Mouse (Mus musculus) forebrain, embryonic 13.5 days (tissue): ENCODE measurements around the gene Gabrd. TPM values are rescaled to one million over a fixed set of nuclear protein-coding genes. Genes with fewer than 3 reads are reported as not detected.

Source experiments
- ATAC-seq: fragments of 200-750 bp; cut with Nextera tagmentation; 2 replicates; pipeline ENCODE4 v1.8.0; 2017
- H3K27ac ChIP-seq: fragments of 300-500 bp; sonication (generic); 2 replicates; pipeline ENCODE4 v1.5.1; 2015; ENCODE audit warnings: inconsistent platforms, mild to moderate bottlenecking, moderate library complexity
- H3K27me3 ChIP-seq: fragments of 300-500 bp; sonication (generic); 2 replicates; pipeline ENCODE4 v1.6.1; 2015; ENCODE audit warnings: mild to moderate bottlenecking, inconsistent platforms
- H3K36me3 ChIP-seq: fragments of 300-500 bp; sonication (generic); 2 replicates; pipeline ENCODE4 v1.6.1; 2015; ENCODE audit warnings: mild to moderate bottlenecking, inconsistent platforms; ENCODE audit not compliant: poor library complexity, severe bottlenecking
- H3K4me1 ChIP-seq: fragments of 300-500 bp; sonication (generic); 2 replicates; pipeline ENCODE4 v1.6.1; 2015; ENCODE audit warnings: inconsistent platforms
- H3K4me2 ChIP-seq: fragments of 300-500 bp; sonication (generic); 2 replicates; pipeline ENCODE4 v1.6.1; 2015; ENCODE audit warnings: inconsistent platforms, mild to moderate bottlenecking, moderate library complexity
- H3K4me3 ChIP-seq: fragments of 300-500 bp; sonication (generic); 2 replicates; pipeline ENCODE4 v1.5.1; 2015; ENCODE audit warnings: mild to moderate bottlenecking, inconsistent platforms
- H3K9ac ChIP-seq: fragments of 300-500 bp; sonication (generic); 2 replicates; pipeline ENCODE4 v1.6.1; 2015; ENCODE audit warnings: mild to moderate bottlenecking, inconsistent platforms
- H3K9me3 ChIP-seq: fragments of 300-500 bp; sonication (generic); replicated peaks from 2 replicates; pipeline ENCODE4 v1.6.1; 2016; ENCODE audit warnings: inconsistent platforms
- WGBS: fragments of 180-500 bp; shearing (Covaris S2); methylation state at CpG from one replicate; pipeline ENCODE4 v1.1.7; 2015; 5-methylcytosine and 5-hydroxymethylcytosine counted together
- polyA plus RNA-seq: library from polyadenylated mRNA; unstranded; fragments of >200 nt; fragmentation: Nextera tagmentation; extraction: Ambion mirVana; gene quantifications from 2 replicates; pipeline ENCODE4 v1.2.1, GENCODE M21; 2015

The Gabrd gene
- polyA plus RNA-seq, 1 experiment from 2014 or later, result 0.31 TPM

- Histone ChIP-seq H3K27me3 (peaks cover 31% of the 10 kb centered on the region), H3K9me3 (no peaks in the 10 kb centered on the region), H3K4me3 (no peak overlapping the region), H3K27ac (no peak overlapping the region), H3K9ac (no peak overlapping the region), H3K36me3 (no peaks in the 10 kb centered on the region), H3K4me1 (peaks cover 6% of the 10 kb centered on the region; the same call in 1 of the 2 replicates), H3K4me2 (no peak overlapping the region)
- ATAC-seq, result no peak
- 91% methylated on average over 10 of the region's 10 CpGs for WGBS
Observed at GRCm38 (mm10) chr4:155356354-155356753, 41.6 kb downstream of the Gabrd start.

GRCm38 (mm10) chr4:155354546-155354945 lies 43.4 kb downstream of the Gabrd start:
- WGBS, result 85% methylated on average over 7 of the region's 7 CpGs
- Histone ChIP-seq H3K27ac (no peak overlapping the region), H3K9ac (no peak overlapping the region), H3K4me3 (no peak overlapping the region), H3K9me3 (no peaks in the 10 kb centered on the region), H3K36me3 (no peaks in the 10 kb centered on the region), H3K4me1 (no peaks in the 10 kb centered on the region), H3K4me2 (no peak overlapping the region), H3K27me3 (peaks cover 13% of the 10 kb centered on the region)
- no peak for ATAC-seq

- Histone ChIP-seq H3K4me2 (no peak overlapping the region), H3K9ac (no peak overlapping the region), H3K9me3 (no peaks in the 10 kb centered on the region), H3K36me3 (no peaks in the 10 kb centered on the region), H3K27ac (no peak overlapping the region), H3K4me1 (no peaks in the 10 kb centered on the region), H3K27me3 (peaks cover 8% of the 10 kb centered on the region), H3K4me3 (no peak overlapping the region)
- WGBS, result 92% methylated on average over 6 of the region's 6 CpGs
- ATAC-seq, result no peak
Observed at GRCm38 (mm10) chr4:155354035-155354434, 43.9 kb downstream of the Gabrd start.

- no peak overlapping the region for H3K27ac ChIP-seq
- H3K9ac ChIP-seq, result no peak overlapping the region
- 88% methylated on average over 3 of the region's 3 CpGs for WGBS
- no peaks in the 10 kb centered on the region for H3K27me3 ChIP-seq
- H3K4me1 ChIP-seq, result no peaks in the 10 kb centered on the region
- no peak overlapping the region for H3K4me3 ChIP-seq
- H3K9me3 ChIP-seq, result no peaks in the 10 kb centered on the region
- H3K4me2 ChIP-seq, result no peak overlapping the region
- no peak for ATAC-seq
- no peaks in the 10 kb centered on the region for H3K36me3 ChIP-seq
Observed at GRCm38 (mm10) chr4:155352581-155352980, 45.3 kb downstream of the Gabrd start.

- Histone ChIP-seq H3K4me2 (peak overlapping the region; percentile 89), H3K9ac (peak overlapping the region; percentile 83; the same call in 1 of the 2 replicates), H3K4me1 (peaks cover 27% of the 10 kb centered on the region), H3K27ac (peak overlapping the region; percentile 88; the same call in 1 of the 2 replicates), H3K36me3 (no peaks in the 10 kb centered on the region), H3K4me3 (no peak overlapping the region), H3K9me3 (no peaks in the 10 kb centered on the region), H3K27me3 (0 out of 2 replicates have a peak, but pooled peaks cover 3% of the 10 kb centered on the region)
- 91% methylated on average over 12 of the region's 12 CpGs for WGBS
- no peak for ATAC-seq
Observed at GRCm38 (mm10) chr4:155346350-155346749, 51.6 kb downstream of the Gabrd start.

- peak; percentile 94 for ATAC-seq
- under 1% methylated on average over 16 of the region's 16 CpGs for whole genome bisulfite sequencing
Observed at GRCm38 (mm10) chr4:155345608-155345953, 52.3 kb downstream of the Gabrd start.

GRCm38 (mm10) chr4:155344716-155345607 lies 53.0 kb downstream of the Gabrd start:
- H3K9me3 ChIP-seq, result no peaks in the 10 kb centered on the region
- H3K4me1 ChIP-seq, result peaks cover 27% of the 10 kb centered on the region
- H3K27me3 ChIP-seq, result 0 out of 2 replicates have a peak, but pooled peaks cover 3% of the 10 kb centered on the region
- peak overlapping the region; percentile 88 for H3K27ac ChIP-seq
- WGBS, result 4% methylated on average over 47 of the region's 47 CpGs
- H3K4me2 ChIP-seq, result peak overlapping the region; percentile 89
- ATAC-seq, result peak; percentile 77
- H3K9ac ChIP-seq, result peak overlapping the region; percentile 83
- H3K36me3 ChIP-seq, result no peaks in the 10 kb centered on the region
- H3K4me3 ChIP-seq, result peak overlapping the region; percentile 60

More at GRCm38 (mm10) chr4:155345608-155345953, 52.3 kb downstream of the Gabrd start:
- Histone ChIP-seq H3K9ac (peak overlapping the region; percentile 83), H3K4me1 (peaks cover 27% of the 10 kb centered on the region), H3K9me3 (no peaks in the 10 kb centered on the region), H3K4me3 (peak overlapping the region; percentile 60), H3K36me3 (no peaks in the 10 kb centered on the region), H3K4me2 (peak overlapping the region; percentile 89), H3K27ac (peak overlapping the region; percentile 88), H3K27me3 (0 out of 2 replicates have a peak, but pooled peaks cover 3% of the 10 kb centered on the region)

GRCm38 (mm10) chr4:155344299-155344600 lies 53.7 kb downstream of the Gabrd start:
- Histone ChIP-seq H3K9ac (peak overlapping the region; percentile 83), H3K27me3 (0 out of 2 replicates have a peak, but pooled peaks cover 3% of the 10 kb centered on the region), H3K4me1 (peaks cover 27% of the 10 kb centered on the region), H3K4me2 (peak overlapping the region; percentile 89), H3K9me3 (no peaks in the 10 kb centered on the region), H3K27ac (peak overlapping the region; percentile 88; the same call in 1 of the 2 replicates), H3K4me3 (peak overlapping the region; percentile 60), H3K36me3 (no peaks in the 10 kb centered on the region)
- no peak for ATAC-seq
- 55% methylated on average over 3 of the region's 3 CpGs for WGBS

GRCm38 (mm10) chr4:155343415-155344298 lies 54.3 kb downstream of the Gabrd start:
- H3K36me3 ChIP-seq, result no peaks in the 10 kb centered on the region
- peak overlapping the region; percentile 88; the same call in 1 of the 2 replicates for H3K27ac ChIP-seq
- H3K27me3 ChIP-seq, result 0 out of 2 replicates have a peak, but pooled peaks cover 3% of the 10 kb centered on the region
- no peaks in the 10 kb centered on the region for H3K9me3 ChIP-seq
- H3K4me1 ChIP-seq, result peaks cover 27% of the 10 kb centered on the region
- WGBS, result 86% methylated on average over 14 of the region's 14 CpGs
- peak overlapping the region; percentile 83 for H3K9ac ChIP-seq
- H3K4me3 ChIP-seq, result peak overlapping the region; percentile 60
- H3K4me2 ChIP-seq, result peak overlapping the region; percentile 89
- ATAC-seq, result no peak

- no peak for ATAC-seq
- Histone ChIP-seq H3K4me2 (no peak overlapping the region), H3K9me3 (no peaks in the 10 kb centered on the region), H3K27ac (no peak overlapping the region), H3K36me3 (no peaks in the 10 kb centered on the region), H3K27me3 (no peaks in the 10 kb centered on the region), H3K4me3 (no peak overlapping the region), H3K9ac (no peak overlapping the region), H3K4me1 (no peaks in the 10 kb centered on the region)
- 91% methylated on average over 12 of the region's 12 CpGs for WGBS
Observed at GRCm38 (mm10) chr4:155336284-155337050, 61.4 kb downstream of the Gabrd start.
